Mouse (Mus musculus) intestine, embryonic 16.5 days (tissue): Measurements from ENCODE around the gene Hrg. TPM values are rescaled to one million over a fixed set of nuclear protein-coding genes. Genes with fewer than 3 reads are reported as not detected.

Experiments
- polyA plus RNA-seq: library from polyadenylated mRNA; unstranded; fragments of >200 nt; fragmentation: Nextera tagmentation; extraction: Ambion mirVana; gene quantifications from 2 replicates; pipeline ENCODE4 v1.2.1, GENCODE M21; 2015

Hrg gene
- polyA plus RNA-seq, 1 experiment from 2014 or later, result not detected

Other genes with a start within 250 kb of the Hrg start
- not detected in 2 replicates for gene Crygs, start 139.5 kb upstream of the Hrg start, polyA plus RNA-seq
- 31.0 and 31.6 TPM in 2 replicates for gene Tbccd1, start 93.4 kb upstream of the Hrg start, polyA plus RNA-seq
- gene Dnajb11, start 93.2 kb upstream of the Hrg start, polyA plus RNA-seq, result 118 and 129 TPM in 2 replicates
- gene Ahsg, start 59.8 kb upstream of the Hrg start, polyA plus RNA-seq, result 24.4 and 59.9 TPM in 2 replicates
- gene Fetub, start 32.7 kb upstream of the Hrg start, polyA plus RNA-seq, result 0.49 TPM in 1 of 2 replicates, not detected in the other
- 0.66 and 0.76 TPM in 2 replicates for gene Kng2, start 78.4 kb downstream of the Hrg start, polyA plus RNA-seq
- 5.4 and 15.1 TPM in 2 replicates for gene Kng1, start 106.8 kb downstream of the Hrg start, polyA plus RNA-seq
- gene Eif4a2, start 156.4 kb downstream of the Hrg start, polyA plus RNA-seq, result 193 TPM in 2 replicates
- gene Rfc4, start 176.7 kb downstream of the Hrg start, polyA plus RNA-seq, result 88.3 and 107 TPM in 2 replicates
- gene Adipoq, start 195.5 kb downstream of the Hrg start, polyA plus RNA-seq, result not detected in 2 replicates